Mouse (Mus musculus) embryonic facial prominence, embryonic 14.5 days (tissue): ENCODE measurements at regions not wholly inside any gene's neighbourhood (a gene's known extent, or its start where the extent isn't known, plus 50 kb on each side); places are given as distances from the start of the nearest gene placed in this dataset.

Experiments
- ATAC-seq: fragments of 200-750 bp; cut with Nextera tagmentation; 2 replicates; pipeline ENCODE4 v1.8.0; 2017; ENCODE audit warnings: low read depth, moderate number of reproducible peaks, moderate TSS enrichment
- DNase-seq: peaks from one replicate; pipeline ENCODE4 v3.0.0-alpha.2; 2015; ENCODE audit warnings: low spot score
- H3K27ac ChIP-seq: fragments of 300-500 bp; sonication (generic); replicated peaks from 2 replicates; pipeline ENCODE4 v1.5.1; 2014; ENCODE audit warnings: low read depth, mild to moderate bottlenecking, low read length, moderate library complexity
- H3K27me3 ChIP-seq: fragments of 300-500 bp; sonication (generic); replicated peaks from 2 replicates; pipeline ENCODE4 v1.6.1; 2014; ENCODE audit warnings: low read length; ENCODE audit not compliant: control insufficient read depth, insufficient read depth
- H3K36me3 ChIP-seq: fragments of 300-500 bp; sonication (generic); 2 replicates; pipeline ENCODE4 v1.6.1; 2014; ENCODE audit warnings: low read length, mixed read lengths; ENCODE audit not compliant: control insufficient read depth, insufficient read depth
- H3K4me1 ChIP-seq: fragments of 300-500 bp; sonication (generic); 2 replicates; pipeline ENCODE4 v1.6.1; 2014; ENCODE audit warnings: antibody characterized with exemption, low read length; ENCODE audit not compliant: control insufficient read depth, insufficient read depth
- H3K4me2 ChIP-seq: fragments of 300-500 bp; sonication (generic); 2 replicates; pipeline ENCODE4 v1.6.1; 2014; ENCODE audit warnings: low read depth, mild to moderate bottlenecking, low read length, moderate library complexity, mixed read lengths
- H3K4me3 ChIP-seq: fragments of 300-500 bp; sonication (generic); 2 replicates; pipeline ENCODE4 v1.5.1; 2014; ENCODE audit warnings: low read depth, mild to moderate bottlenecking, low read length
- H3K9ac ChIP-seq: fragments of 300-500 bp; sonication (generic); 2 replicates; pipeline ENCODE4 v1.6.1; 2014; ENCODE audit warnings: low read depth, mild to moderate bottlenecking, low read length, moderate library complexity, mixed read lengths
- H3K9me3 ChIP-seq: fragments of 300-500 bp; sonication (generic); 2 replicates; pipeline ENCODE4 v1.6.1; 2016; ENCODE audit warnings: low read length; ENCODE audit not compliant: control insufficient read depth
- WGBS: fragments of 180-500 bp; shearing (Covaris S2); extraction: QIAGEN DNeasy Blood & Tissue Kit; methylation state at CpG from one replicate; pipeline ENCODE4 v1.1.7; 2014; 5-methylcytosine and 5-hydroxymethylcytosine counted together

DNA sequence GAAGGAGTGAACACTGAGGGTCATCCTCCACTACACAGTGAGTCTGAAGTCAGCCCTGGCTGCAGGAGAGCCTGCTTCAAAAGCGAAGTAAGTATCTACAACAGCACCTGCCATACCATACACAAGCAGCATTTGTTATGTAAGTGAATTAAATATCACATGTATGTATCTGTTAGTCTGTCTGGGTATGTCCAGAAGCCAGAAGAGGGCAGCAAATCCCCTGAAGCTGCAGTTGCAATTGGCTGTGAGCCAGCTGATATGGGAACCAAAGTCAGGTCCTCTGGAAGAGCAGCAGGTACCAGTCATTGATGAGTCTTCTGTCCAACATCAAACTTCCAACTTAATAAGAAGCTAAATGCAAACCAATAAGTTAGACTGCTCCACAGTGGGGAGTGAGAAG, 239.8 kb upstream of the Smim15 start:
- H3K4me3 ChIP-seq: no peak overlapping the region
- H3K27me3 ChIP-seq: no peaks in the 10 kb centered on the region
- no peak for DNase-seq
- H3K9ac ChIP-seq: no peak overlapping the region
- no peaks in the 10 kb centered on the region for H3K9me3 ChIP-seq
- H3K27ac ChIP-seq: no peak overlapping the region
- H3K36me3 ChIP-seq: no peaks in the 10 kb centered on the region
- H3K4me1 ChIP-seq: peaks cover 13% of the 10 kb centered on the region
- H3K4me2 ChIP-seq: no peak overlapping the region
- 79% methylated on average over 1 of the region's 1 CpGs for WGBS
- no peak for ATAC-seq

DNA sequence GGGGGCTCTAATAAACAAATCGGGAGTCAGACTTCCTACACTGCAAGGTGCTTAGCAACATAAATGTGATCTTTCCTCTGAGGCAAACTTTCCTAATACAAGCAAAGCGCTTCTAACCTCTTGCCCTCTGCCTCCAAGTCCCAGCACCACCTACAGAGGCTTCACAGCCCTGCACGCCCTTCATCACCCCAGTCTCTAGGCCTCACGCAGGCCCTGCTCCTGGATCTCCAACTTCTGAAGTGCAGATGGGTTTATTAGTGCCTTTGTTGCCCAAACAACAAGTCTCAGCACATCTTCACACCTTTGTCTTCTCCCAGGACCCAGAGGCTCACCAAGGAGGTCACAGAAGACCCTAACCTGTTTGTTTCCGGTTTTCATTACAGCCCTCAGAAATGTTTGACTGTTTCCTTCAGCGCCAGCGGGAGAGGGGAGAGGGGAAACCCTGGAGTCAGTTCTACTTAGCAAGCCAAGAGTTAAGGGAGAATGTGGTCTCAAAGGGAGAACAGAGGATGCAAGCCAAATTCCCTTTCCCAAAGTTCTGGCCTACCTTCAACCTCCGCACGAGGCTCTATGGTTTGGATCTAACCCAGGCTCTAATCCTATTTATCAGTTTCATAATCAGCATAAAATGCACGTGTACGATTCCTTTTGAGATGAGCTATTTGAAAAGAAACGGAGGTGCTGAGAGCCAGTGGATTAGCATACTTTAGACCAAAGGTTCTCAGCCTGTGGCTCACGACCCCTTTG, 244.9 kb upstream of the Smim15 start:
- Histone ChIP-seq H3K27me3 (no peaks in the 10 kb centered on the region), H3K4me3 (no peak overlapping the region), H3K36me3 (no peaks in the 10 kb centered on the region), H3K4me1 (peaks cover 30% of the 10 kb centered on the region), H3K9ac (no peak overlapping the region), H3K9me3 (no peaks in the 10 kb centered on the region), H3K4me2 (no peak overlapping the region), H3K27ac (no peak overlapping the region)
- WGBS: 28% methylated on average over 13 of the region's 13 CpGs
- ATAC-seq (peak; percentile 42; the same call in 1 of the 2 replicates), DNase-seq (peak; percentile 73)

DNA sequence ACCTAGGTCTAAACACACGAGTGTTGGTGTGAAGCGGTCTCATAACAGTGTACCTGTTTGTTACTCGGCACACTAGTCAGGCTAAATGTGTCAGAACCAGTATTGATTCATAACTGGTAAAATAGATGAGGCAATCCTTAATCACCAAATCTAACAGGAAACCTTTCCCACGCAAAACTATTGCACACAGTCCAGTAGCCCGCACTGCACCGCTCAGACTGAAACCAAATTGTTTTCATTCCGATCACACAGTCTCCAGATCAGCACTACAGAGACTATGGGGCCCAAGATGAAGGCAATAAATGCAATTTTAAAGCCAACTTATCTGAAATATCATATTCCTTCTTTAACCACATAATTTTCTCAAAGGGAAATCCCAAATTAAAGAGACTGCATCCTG, 246.1 kb upstream of the Smim15 start:
- no peak for DNase-seq
- Histone ChIP-seq H3K36me3 (no peaks in the 10 kb centered on the region), H3K4me1 (peaks cover 38% of the 10 kb centered on the region), H3K9me3 (no peaks in the 10 kb centered on the region), H3K4me3 (no peak overlapping the region), H3K27ac (no peak overlapping the region), H3K9ac (no peak overlapping the region), H3K4me2 (no peak overlapping the region), H3K27me3 (no peaks in the 10 kb centered on the region)
- ATAC-seq: no peak
- 52% methylated on average over 7 of the region's 7 CpGs for WGBS

DNA sequence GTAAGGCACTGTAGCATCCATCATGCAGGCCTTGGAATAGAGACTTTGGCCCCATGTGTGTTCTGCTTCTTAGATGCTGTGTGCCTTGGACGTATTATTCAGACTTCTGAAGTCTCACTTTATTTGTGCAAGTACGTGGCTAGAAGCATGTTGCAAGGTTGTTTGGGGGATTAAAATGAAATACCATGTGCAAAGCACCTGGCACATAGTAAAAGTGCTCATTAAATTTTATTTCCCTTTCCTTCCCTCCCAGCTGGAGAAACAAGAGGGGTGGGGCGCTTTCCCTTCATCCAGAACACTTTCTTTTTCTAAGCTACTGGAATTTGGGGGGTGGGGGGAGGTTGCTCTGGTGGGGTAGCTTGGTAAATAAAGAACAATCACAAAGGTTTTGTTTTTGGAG, 248.7 kb upstream of the Smim15 start:
- DNase-seq (no peak), ATAC-seq (no peak)
- H3K9me3 ChIP-seq: no peaks in the 10 kb centered on the region
- no peak overlapping the region for H3K9ac ChIP-seq
- no peak overlapping the region for H3K4me3 ChIP-seq
- WGBS: 62% methylated on average over 3 of the region's 3 CpGs
- peaks cover 36% of the 10 kb centered on the region for H3K4me1 ChIP-seq
- H3K4me2 ChIP-seq: no peak overlapping the region
- H3K36me3 ChIP-seq: no peaks in the 10 kb centered on the region
- H3K27me3 ChIP-seq: no peaks in the 10 kb centered on the region
- H3K27ac ChIP-seq: no peak overlapping the region

DNA sequence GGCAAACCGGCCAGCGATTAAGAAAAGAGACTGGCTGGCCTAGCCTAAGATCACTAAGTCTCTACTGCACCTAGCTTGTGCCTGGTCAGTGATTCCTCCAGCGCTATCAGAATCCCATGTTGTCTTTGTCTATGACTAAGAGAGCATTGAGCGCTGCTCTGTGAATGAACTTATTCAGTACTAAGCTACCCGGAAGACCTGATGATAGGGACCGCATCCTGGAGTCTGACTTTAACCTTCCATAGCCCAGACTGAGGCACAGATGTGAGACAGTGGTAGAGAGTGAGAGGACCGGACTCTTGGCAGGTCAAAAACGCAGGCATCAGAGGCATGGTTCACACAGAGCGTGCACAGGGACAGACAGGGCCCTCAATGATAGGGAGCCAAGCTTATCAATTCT, 252.5 kb upstream of the Smim15 start:
- H3K9me3 ChIP-seq: no peaks in the 10 kb centered on the region
- H3K27ac ChIP-seq: no peak overlapping the region
- H3K4me3 ChIP-seq: no peak overlapping the region
- H3K27me3 ChIP-seq: no peaks in the 10 kb centered on the region
- no peak overlapping the region for H3K9ac ChIP-seq
- WGBS: 86% methylated on average over 9 of the region's 9 CpGs
- H3K4me1 ChIP-seq: peaks cover 8% of the 10 kb centered on the region; the same call in 1 of the 2 replicates
- ATAC-seq: no peak
- no peak for DNase-seq
- no peaks in the 10 kb centered on the region for H3K36me3 ChIP-seq
- no peak overlapping the region for H3K4me2 ChIP-seq

DNA sequence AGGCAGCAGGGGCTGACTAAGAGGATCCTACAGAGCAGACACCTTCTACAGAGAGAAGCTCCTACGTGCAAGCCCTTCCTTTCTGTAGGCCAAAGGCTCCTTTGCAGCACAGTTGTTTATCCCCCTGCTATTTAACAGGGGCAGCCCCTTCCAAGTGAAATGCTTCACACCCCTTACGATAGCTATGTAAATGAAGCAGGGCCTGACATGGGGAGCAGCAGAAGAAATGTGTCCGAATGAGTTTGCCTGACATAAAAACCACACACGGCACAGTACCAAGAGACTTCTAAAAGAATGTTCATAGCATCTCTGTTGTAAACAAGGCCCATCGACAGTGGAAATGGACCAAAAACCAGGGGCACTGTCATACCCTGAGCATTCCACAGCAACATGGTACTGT, 259.3 kb upstream of the Smim15 start:
- Histone ChIP-seq H3K9me3 (no peaks in the 10 kb centered on the region), H3K27ac (no peak overlapping the region), H3K4me2 (no peak overlapping the region), H3K36me3 (0 out of 2 replicates have a peak, but pooled peaks cover 2% of the 10 kb centered on the region), H3K4me3 (no peak overlapping the region), H3K9ac (no peak overlapping the region), H3K27me3 (no peaks in the 10 kb centered on the region), H3K4me1 (no peaks in the 10 kb centered on the region)
- no peak for ATAC-seq
- DNase-seq: no peak
- WGBS: 86% methylated on average over 5 of the region's 5 CpGs

DNA sequence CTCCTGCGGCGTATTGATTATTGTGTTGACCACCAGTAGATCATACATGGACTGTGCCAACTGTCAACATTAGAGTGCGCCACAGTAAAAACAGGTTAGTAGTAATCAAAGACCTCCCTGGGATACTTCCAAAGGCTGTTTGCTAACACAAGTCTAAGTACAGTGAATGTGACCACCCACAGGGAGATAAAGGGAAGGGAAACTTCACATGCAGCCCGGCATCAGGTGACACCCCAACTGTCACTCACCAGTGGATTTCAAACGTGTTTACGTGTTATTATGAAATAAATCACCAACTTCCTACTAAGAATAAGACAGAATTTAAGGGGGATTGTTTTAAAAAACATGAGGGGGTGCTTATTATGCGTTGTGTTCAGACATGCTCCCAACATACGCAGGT, 262.5 kb upstream of the Smim15 start:
- Histone ChIP-seq H3K4me3 (no peak overlapping the region), H3K27ac (no peak overlapping the region), H3K4me1 (no peaks in the 10 kb centered on the region), H3K9ac (no peak overlapping the region), H3K9me3 (no peaks in the 10 kb centered on the region), H3K4me2 (no peak overlapping the region), H3K36me3 (0 out of 2 replicates have a peak, but pooled peaks cover 2% of the 10 kb centered on the region), H3K27me3 (no peaks in the 10 kb centered on the region)
- 92% methylated on average over 8 of the region's 8 CpGs for WGBS
- no peak for ATAC-seq
- DNase-seq: no peak

DNA sequence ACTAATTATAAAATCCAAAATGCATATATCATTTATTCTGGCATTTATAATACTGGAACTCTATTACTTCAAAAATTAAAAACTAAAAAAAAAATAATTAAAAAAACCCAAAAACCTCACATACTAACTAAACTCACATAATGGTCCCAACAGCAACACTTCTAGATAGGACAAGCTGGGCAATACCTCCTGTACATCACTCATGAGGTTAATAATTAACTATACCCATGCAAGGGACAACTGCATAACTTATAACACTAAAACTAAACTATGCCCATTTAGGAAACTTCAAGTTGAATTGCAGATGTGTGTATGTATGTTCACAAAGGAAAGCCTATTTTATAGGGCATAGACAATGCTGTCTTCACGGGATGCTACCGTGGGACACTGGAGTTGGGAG, 263.0 kb upstream of the Smim15 start:
- no peaks in the 10 kb centered on the region for H3K4me1 ChIP-seq
- no peaks in the 10 kb centered on the region for H3K36me3 ChIP-seq
- H3K4me2 ChIP-seq: no peak overlapping the region
- DNase-seq (no peak), ATAC-seq (no peak)
- H3K4me3 ChIP-seq: no peak overlapping the region
- no peak overlapping the region for H3K9ac ChIP-seq
- no peaks in the 10 kb centered on the region for H3K27me3 ChIP-seq
- WGBS: 100% methylated on average over 2 of the region's 2 CpGs
- no peaks in the 10 kb centered on the region for H3K9me3 ChIP-seq
- H3K27ac ChIP-seq: no peak overlapping the region

DNA sequence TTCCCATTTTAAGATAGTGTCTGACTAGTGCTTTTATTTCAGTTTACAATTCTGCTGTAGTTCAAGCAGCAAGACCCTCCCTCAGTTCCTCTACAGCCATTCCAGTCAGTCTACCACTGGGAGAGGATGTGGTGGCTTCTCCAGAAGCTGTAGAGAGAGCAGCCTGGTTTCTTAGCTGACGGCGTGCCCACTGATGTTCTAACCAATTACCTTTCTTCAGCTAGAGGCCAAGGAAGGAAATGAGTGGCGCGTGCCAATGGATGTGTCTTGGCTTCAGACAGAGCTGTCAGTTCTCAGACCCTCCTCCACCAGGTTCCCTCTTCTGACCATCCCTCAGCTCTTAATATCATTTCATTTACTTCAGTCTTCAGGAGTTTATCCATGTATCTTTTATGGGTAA, 264.7 kb upstream of the Smim15 start:
- WGBS: 88% methylated on average over 4 of the region's 4 CpGs
- Histone ChIP-seq H3K27me3 (no peaks in the 10 kb centered on the region), H3K9me3 (no peaks in the 10 kb centered on the region), H3K27ac (no peak overlapping the region), H3K4me1 (no peaks in the 10 kb centered on the region), H3K4me3 (no peak overlapping the region), H3K9ac (no peak overlapping the region), H3K4me2 (no peak overlapping the region), H3K36me3 (no peaks in the 10 kb centered on the region)
- ATAC-seq (no peak), DNase-seq (no peak)
